Mouse (Mus musculus) cerebellum, adult 9-11 months (tissue): ENCODE results near the gene Tacc2.
"Not testable (repeated sequence)": the region's sequence is repeated elsewhere in the genome, so short reads cannot be mapped to it uniquely, and the experiment has no call there.

Experiments
- DNase-seq: peaks from one replicate; pipeline ENCODE4 v3.0.0; 2022

Gene Tacc2

GRCm38 (mm10) chr7:130573746-130574145 lies 3.5 kb upstream of the Tacc2 start:
- DNase-seq: no peak

DNA sequence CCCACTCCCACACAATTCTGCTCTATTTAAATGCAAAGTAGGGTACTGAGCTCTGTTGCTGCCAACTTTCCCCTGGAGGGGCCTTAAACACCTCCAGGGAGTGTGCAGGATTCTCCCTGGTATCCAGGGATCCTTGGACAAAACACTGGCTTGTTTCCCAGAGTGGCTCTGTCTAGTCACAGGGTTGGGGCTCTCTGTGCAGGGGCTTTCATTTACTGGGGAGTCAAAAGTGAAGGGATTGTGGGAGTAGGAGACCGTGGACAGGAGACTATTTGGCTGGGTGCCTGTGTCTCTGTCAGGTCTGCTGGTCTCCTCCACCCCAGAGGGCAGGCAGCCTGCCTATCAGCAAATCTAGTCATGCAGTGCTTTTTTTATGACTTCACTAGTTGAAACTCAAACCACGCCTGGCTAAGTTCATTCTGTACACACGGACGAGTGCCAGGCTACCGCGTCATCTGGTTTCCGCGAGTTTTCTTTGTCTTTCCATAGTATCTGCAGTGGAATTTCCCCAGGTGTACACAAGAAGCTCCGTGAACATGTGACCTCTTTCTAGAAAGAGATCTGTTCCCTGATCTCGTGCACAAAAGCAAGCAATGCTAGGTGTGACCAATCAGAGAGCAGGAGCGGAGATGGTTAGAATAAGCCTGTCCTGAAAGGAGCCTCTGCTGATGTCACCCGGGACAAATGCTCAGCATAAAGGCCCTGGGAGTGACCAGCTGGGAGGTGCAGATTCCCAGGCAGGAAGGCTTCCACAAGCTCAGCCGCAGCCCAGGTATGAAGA lies 2.8 kb upstream of the Tacc2 start:
- DNase-seq: peak; percentile 42

GRCm38 (mm10) chr7:130576981-130577380 lies 257 bp upstream of the Tacc2 start:
- no peak for DNase-seq

GRCm38 (mm10) chr7:130578066-130578465 lies 828 bp downstream of the Tacc2 start:
- DNase-seq: no peak

DNA sequence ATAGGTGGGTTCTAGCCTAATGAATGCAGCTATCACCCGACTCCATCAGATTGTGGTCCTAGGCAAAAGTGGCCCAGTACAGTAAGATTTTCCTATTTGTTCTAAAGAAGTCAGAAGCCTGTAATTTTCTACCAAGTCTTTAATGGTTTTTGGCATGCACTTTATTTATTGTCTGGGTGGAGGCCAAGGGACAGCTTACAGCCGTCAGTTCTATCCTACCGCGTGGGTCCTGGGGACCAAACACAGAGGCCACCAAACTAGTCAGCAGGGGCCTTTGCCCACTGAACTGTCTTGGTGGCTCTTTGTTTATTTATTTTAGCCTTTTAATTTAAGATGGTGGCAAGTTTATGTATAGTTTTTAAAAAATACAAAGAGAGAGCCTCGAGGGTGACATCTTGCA lies 1.4 kb downstream of the Tacc2 start:
- no peak for DNase-seq

DNA sequence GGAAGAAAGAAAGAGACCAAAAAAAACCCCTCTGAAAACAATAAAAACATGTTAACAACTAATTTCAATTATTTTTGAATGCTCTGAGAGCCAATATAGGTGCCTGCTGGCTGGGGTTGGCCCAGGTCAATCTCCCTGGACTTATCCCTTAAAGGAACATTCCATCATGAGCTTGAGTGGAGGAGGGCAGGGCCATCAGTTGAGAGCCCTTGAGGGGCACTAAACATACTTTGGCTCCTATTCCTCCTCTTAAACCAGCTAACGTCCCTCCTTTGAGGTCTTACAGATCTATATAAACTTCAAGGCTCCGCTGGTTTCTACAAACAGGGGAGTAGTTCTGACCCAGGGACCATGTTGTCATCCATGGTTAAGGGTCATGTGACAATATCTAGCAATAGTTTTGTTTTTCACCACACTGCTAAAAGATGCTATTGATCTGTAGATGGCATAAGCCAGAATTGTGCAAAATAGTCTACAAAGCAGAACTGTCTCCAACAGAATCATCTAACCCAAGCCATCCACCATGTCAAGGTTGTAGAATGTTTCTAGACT lies 9.4 kb downstream of the Tacc2 start:
- DNase-seq: no peak

GRCm38 (mm10) chr7:130590081-130590828 lies 13.0 kb downstream of the Tacc2 start:
- DNase-seq: no peak

GRCm38 (mm10) chr7:130590845-130591437 lies 13.7 kb downstream of the Tacc2 start:
- DNase-seq: no peak

DNA sequence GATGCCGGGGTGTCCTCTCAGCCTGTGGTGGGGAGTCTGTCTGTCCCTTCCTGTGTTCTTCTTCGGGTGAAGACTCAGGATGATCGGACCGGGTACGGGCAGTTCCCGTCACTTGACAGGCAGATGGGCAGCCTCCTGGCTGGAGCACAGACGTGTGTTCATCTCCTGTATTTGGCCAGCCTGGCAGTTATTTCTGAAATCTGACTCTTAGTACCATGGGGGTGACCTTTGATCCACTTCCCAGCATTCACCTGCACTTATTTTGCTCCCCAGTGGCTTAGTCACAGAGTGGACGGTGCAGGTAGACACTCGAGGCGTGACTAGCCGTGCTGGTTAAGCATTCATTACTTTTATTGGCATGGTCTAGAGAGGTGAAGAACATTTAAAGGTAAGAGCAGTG lies 15.7 kb downstream of the Tacc2 start:
- not testable (repeated sequence) for DNase-seq

- not testable (repeated sequence) for DNase-seq
Measured at GRCm38 (mm10) chr7:130593375-130594239, 16.4 kb downstream of the Tacc2 start.

GRCm38 (mm10) chr7:130596079-130596855 lies 19.0 kb downstream of the Tacc2 start:
- DNase-seq: not testable (repeated sequence)

GRCm38 (mm10) chr7:130597546-130597945 lies 20.3 kb downstream of the Tacc2 start:
- DNase-seq: no peak

- no peak for DNase-seq
Measured at GRCm38 (mm10) chr7:130600074-130600473, 22.8 kb downstream of the Tacc2 start.

GRCm38 (mm10) chr7:130600546-130600945 lies 23.3 kb downstream of the Tacc2 start:
- no peak for DNase-seq

DNA sequence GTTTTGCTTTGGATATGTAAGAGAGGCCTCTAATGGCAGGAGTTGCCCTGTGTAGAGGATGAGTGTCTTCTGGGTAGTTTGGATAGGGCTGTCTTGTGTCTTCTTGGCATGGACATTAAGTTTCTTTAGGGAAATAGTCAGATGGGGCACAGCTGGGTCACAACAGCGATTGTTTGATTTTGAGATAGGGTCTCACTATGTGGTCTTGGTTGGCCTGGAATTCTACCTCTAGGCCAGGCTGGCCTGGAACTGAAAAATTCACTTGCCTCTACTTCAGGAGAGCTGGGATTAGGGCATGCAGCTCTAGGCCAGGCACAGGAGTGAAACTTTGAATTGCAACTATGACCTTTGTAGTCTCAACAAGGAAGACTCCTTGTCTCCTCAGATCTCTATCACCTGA lies 25.6 kb downstream of the Tacc2 start:
- DNase-seq: no peak

DNA sequence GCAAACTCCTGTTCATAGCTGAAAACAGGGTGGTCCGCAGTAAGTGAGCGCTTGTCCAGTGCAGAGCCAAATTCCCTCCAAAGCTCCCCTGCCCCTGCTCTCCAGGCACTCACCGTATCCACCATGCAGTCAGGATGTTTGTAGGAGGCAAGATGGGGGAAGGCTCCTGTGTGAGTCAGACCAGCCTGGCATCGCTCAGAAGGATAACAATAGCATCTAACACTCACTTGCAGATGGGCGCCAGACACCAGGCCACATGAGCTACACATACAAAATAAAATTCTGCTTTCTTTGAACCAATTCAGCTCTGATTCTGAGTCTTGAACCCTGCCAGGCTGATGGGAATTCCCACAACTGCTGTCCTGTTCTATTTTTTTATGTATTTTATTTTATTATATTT lies 26.3 kb downstream of the Tacc2 start:
- no peak for DNase-seq

DNA sequence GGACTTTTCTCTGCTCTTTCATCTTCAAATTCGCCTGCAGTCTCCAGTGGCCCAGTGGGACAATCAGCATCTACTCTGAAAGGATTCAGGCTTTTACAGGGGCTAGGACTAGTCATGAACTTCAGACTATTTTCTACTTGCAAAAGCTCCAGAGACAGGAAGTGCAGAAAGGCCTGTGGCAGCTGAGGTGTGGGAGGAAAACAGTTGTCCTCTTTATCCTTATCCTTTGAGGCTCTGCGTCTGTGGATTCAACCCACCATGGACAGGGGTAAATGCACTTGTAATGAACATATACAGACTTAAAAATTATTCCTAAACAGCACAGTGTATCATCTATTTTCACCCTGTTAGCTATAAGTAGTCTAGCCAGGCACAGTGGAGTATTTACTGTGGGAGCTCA lies 27.2 kb downstream of the Tacc2 start:
- DNase-seq: no peak

- no peak for DNase-seq
Measured at GRCm38 (mm10) chr7:130605111-130605510, 27.9 kb downstream of the Tacc2 start.

- no peak for DNase-seq
Measured at GRCm38 (mm10) chr7:130606958-130607357, 29.7 kb downstream of the Tacc2 start.

- DNase-seq: no peak
Measured at GRCm38 (mm10) chr7:130613973-130614372, 36.7 kb downstream of the Tacc2 start.

- DNase-seq: no peak
Measured at GRCm38 (mm10) chr7:130617591-130617990, 40.4 kb downstream of the Tacc2 start.

GRCm38 (mm10) chr7:130621068-130621467 lies 43.8 kb downstream of the Tacc2 start:
- DNase-seq: no peak
